Mouse (Mus musculus) CH12.LX (cell line): ENCODE measurements around the gene Ifrd2. TPM values are rescaled to one million over a fixed set of nuclear protein-coding genes. Genes with fewer than 3 reads are reported as not detected.
A peak's percentile ranks its signal among the peaks of the same experiment; 100 is the strongest.

Experiments used
- DNase-seq: peaks from one replicate; pipeline ENCODE4 v3.0.0-alpha.2; 2013; ENCODE audit errors: extremely low read depth
- H3K27ac ChIP-seq: 2 replicates; pipeline ENCODE4 v1.5.1; 2012; ENCODE audit warnings: low read depth, mild to moderate bottlenecking, control low read depth, moderate library complexity; ENCODE audit not compliant: insufficient read depth
- H3K27me3 ChIP-seq: replicated peaks from 2 replicates; pipeline ENCODE3; 2012; ENCODE audit warnings: inconsistent platforms
- H3K36me3 ChIP-seq, 2 experiments: replicated peaks in 1 of 2; 2 replicates each; pipeline versions ENCODE3 to v1.6.1; 2012; ENCODE audit warnings: inconsistent platforms in 1 of 2, low read length in 1 of 2, mild to moderate bottlenecking in 1 of 2, mixed read lengths in 1 of 2, moderate library complexity in 1 of 2; ENCODE audit not compliant: control insufficient read depth in 1 of 2, insufficient read depth in 1 of 2
- H3K4me1 ChIP-seq, 2 experiments: 2 replicates each; pipeline ENCODE4 v1.6.1; 2012; ENCODE audit warnings: inconsistent platforms in 1 of 2, moderate library complexity in 1 of 2; ENCODE audit not compliant: insufficient read depth in 2 of 2, control insufficient read depth in 1 of 2
- H3K4me2 ChIP-seq: 2 replicates; pipeline ENCODE4 v1.6.1; 2012; ENCODE audit warnings: low read depth, mild to moderate bottlenecking, control low read depth; ENCODE audit not compliant: poor library complexity, insufficient read depth, severe bottlenecking
- H3K4me3 ChIP-seq, 3 experiments: fragments of 150-350 bp in 1 of 3; sonication (generic) in 1 of 3; replicated peaks in 1 of 3; 2 replicates each; pipeline versions ENCODE3 to v1.5.1; 2011 to 2012; ENCODE audit warnings: low read depth in 2 of 3, low read length in 2 of 3, mild to moderate bottlenecking in 2 of 3, moderate library complexity in 2 of 3, control low read depth in 1 of 3, improper control_type of control experiment in 1 of 3, inconsistent platforms in 1 of 3, mixed read lengths in 1 of 3; ENCODE audit not compliant: poor library complexity in 1 of 3
- H3K79me2 ChIP-seq: replicated peaks from 2 replicates; pipeline ENCODE4 v1.6.1; 2012; ENCODE audit warnings: mild to moderate bottlenecking, moderate library complexity; ENCODE audit not compliant: control insufficient read depth, poor library complexity, insufficient read depth, severe bottlenecking; ENCODE audit errors: extremely low read depth
- H3K9ac ChIP-seq: 2 replicates; pipeline ENCODE4 v1.6.1; 2012; ENCODE audit warnings: low read depth, mild to moderate bottlenecking, control low read depth, moderate library complexity; ENCODE audit not compliant: insufficient read depth
- H3K9me3 ChIP-seq: replicated peaks from 2 replicates; pipeline ENCODE3; 2012; ENCODE audit warnings: low read length, inconsistent platforms, mixed read lengths
- BHLHE40 ChIP-seq: IDR thresholded peaks from 2 replicates; pipeline ENCODE4 v1.6.1; 2011; ENCODE audit warnings: mild to moderate bottlenecking, low read depth, low read length, improper control_type of control experiment
- CHD1 ChIP-seq: IDR thresholded peaks from 2 replicates; pipeline ENCODE4 v1.6.1; 2012; ENCODE audit warnings: low read depth, low read length, improper control_type of control experiment, inconsistent platforms
- CTCF ChIP-seq, 2 experiments: IDR thresholded peaks in 1 of 2; conservative IDR thresholded peaks in 1 of 2; 2 replicates each; pipeline ENCODE4 v1.5.1; 2011 to 2012; ENCODE audit warnings: low read depth in 2 of 2, low read length in 2 of 2, improper control_type of control experiment in 1 of 2, inconsistent platforms in 1 of 2, mild to moderate bottlenecking in 1 of 2, moderate library complexity in 1 of 2
- E2F4 ChIP-seq: IDR thresholded peaks from 2 replicates; pipeline ENCODE4 v1.6.1; 2011; ENCODE audit warnings: low read depth, low read length, improper control_type of control experiment; ENCODE audit not compliant: insufficient replicate concordance
- ELF1 ChIP-seq: IDR thresholded peaks from 2 replicates; pipeline ENCODE4 v1.6.1; 2014; ENCODE audit warnings: low read depth, mild to moderate bottlenecking, inconsistent platforms, low read length, improper control_type of control experiment
- ETS1 ChIP-seq: conservative IDR thresholded peaks from 2 replicates; pipeline ENCODE4 v1.6.1; 2012; ENCODE audit warnings: low read depth, mild to moderate bottlenecking, inconsistent platforms, low read length, improper control_type of control experiment, moderate library complexity
- GABPA ChIP-seq: IDR thresholded peaks from 2 replicates; pipeline ENCODE4 v1.6.1; 2012; ENCODE audit warnings: low read depth, low read length, improper control_type of control experiment, inconsistent platforms; ENCODE audit not compliant: insufficient replicate concordance
- HCFC1 ChIP-seq: IDR thresholded peaks from 2 replicates; pipeline ENCODE4 v1.6.1; 2012; ENCODE audit warnings: low read depth, mild to moderate bottlenecking, inconsistent platforms, low read length, improper control_type of control experiment
- IRF4 ChIP-seq: IDR thresholded peaks from 2 replicates; pipeline ENCODE4 v1.6.1; 2014; ENCODE audit warnings: low read depth, mild to moderate bottlenecking, inconsistent platforms, low read length, improper control_type of control experiment
- JUND ChIP-seq: conservative IDR thresholded peaks from 2 replicates; pipeline ENCODE4 v1.6.1; 2011; ENCODE audit warnings: low read depth, low read length, improper control_type of control experiment
- MAFK ChIP-seq: IDR thresholded peaks from 2 replicates; pipeline ENCODE4 v1.6.1; 2011; ENCODE audit warnings: low read length, improper control_type of control experiment; ENCODE audit not compliant: insufficient replicate concordance
- MAZ ChIP-seq: IDR thresholded peaks from 2 replicates; pipeline ENCODE4 v1.6.1; 2012; ENCODE audit warnings: low read depth, mild to moderate bottlenecking, inconsistent platforms, low read length, improper control_type of control experiment, moderate library complexity
- MEF2A ChIP-seq: IDR thresholded peaks from 2 replicates; pipeline ENCODE4 v1.6.1; 2014; ENCODE audit warnings: low read depth, mild to moderate bottlenecking, inconsistent platforms, low read length, improper control_type of control experiment, borderline replicate concordance
- MYC ChIP-seq: IDR thresholded peaks from 2 replicates; pipeline ENCODE4 v1.6.1; 2011; ENCODE audit warnings: low read depth, mild to moderate bottlenecking, improper control_type of control experiment, low read length
- NRF1 ChIP-seq: IDR thresholded peaks from 2 replicates; pipeline ENCODE4 v1.6.1; 2014; ENCODE audit warnings: low read depth, mild to moderate bottlenecking, inconsistent platforms, low read length, improper control_type of control experiment, moderate library complexity
- PAX5 ChIP-seq: IDR thresholded peaks from 2 replicates; pipeline ENCODE4 v1.6.1; 2012; ENCODE audit warnings: low read length, inconsistent platforms, mixed read lengths
- POLR2A ChIP-seq: IDR thresholded peaks from 2 replicates; pipeline ENCODE4 v1.6.1; 2011; ENCODE audit warnings: low read depth, mild to moderate bottlenecking, improper control_type of control experiment, low read length
- POLR2AphosphoS2 ChIP-seq: IDR thresholded peaks from 2 replicates; pipeline ENCODE4 v1.6.1; 2011; ENCODE audit warnings: low read depth, low read length, improper control_type of control experiment
- RAD21 ChIP-seq: IDR thresholded peaks from 2 replicates; pipeline ENCODE4 v1.6.1; 2011; ENCODE audit warnings: low read depth, mild to moderate bottlenecking, low read length, improper control_type of control experiment, moderate library complexity
- RCOR1 ChIP-seq: conservative IDR thresholded peaks from 2 replicates; pipeline ENCODE4 v1.6.1; 2012; ENCODE audit warnings: low read depth, mild to moderate bottlenecking, inconsistent platforms, low read length, improper control_type of control experiment
- SIN3A ChIP-seq: IDR thresholded peaks from 2 replicates; pipeline ENCODE4 v1.6.1; 2012; ENCODE audit warnings: low read length, improper control_type of control experiment, inconsistent platforms
- SMC3 ChIP-seq: IDR thresholded peaks from 2 replicates; pipeline ENCODE4 v1.6.1; 2011; ENCODE audit warnings: low read depth, low read length, improper control_type of control experiment
- TCF12 ChIP-seq: IDR thresholded peaks from 2 replicates; pipeline ENCODE4 v1.6.1; 2014; ENCODE audit warnings: low read depth, mild to moderate bottlenecking, inconsistent platforms, low read length, improper control_type of control experiment
- ZKSCAN1 ChIP-seq: IDR thresholded peaks from 2 replicates; pipeline ENCODE4 v1.6.1; 2012; ENCODE audit warnings: low read depth, inconsistent platforms, low read length, improper control_type of control experiment, borderline replicate concordance
- ZMIZ1 ChIP-seq: IDR thresholded peaks from 2 replicates; pipeline ENCODE4 v1.6.1; 2012; ENCODE audit warnings: low read depth, mild to moderate bottlenecking, inconsistent platforms, low read length, improper control_type of control experiment
- dilution Hi-C: fragments of 300-500 bp; cut with MboI; formaldehyde crosslinking; loops from 2 replicates; pipeline ENCODE4 v1.14.3; 2020; ENCODE audit warnings: low sequenced_read_pairs; ENCODE audit not compliant: extremely low pct_unique_long_range_greater_than_20kb, extremely low pct_ligation_motif_present
- in situ Hi-C: fragments of 300-500 bp; cut with MboI; formaldehyde crosslinking; loops from 3 replicates; pipeline ENCODE4 v1.14.3; 2019; ENCODE audit warnings: low sequenced_read_pairs, low pct_ligation_motif_present, low pct_unique_long_range_greater_than_20kb, mixed read lengths
- polyA plus RNA-seq: library from polyadenylated mRNA; unstranded; fragments of >175 nt; gene quantifications from 2 replicates; pipeline ENCODE4 v1.2.1, GENCODE M21; 2012; ENCODE audit warnings: low read depth; ENCODE audit not compliant: insufficient read length
- total RNA-seq, 2 experiments: library from RNA; depleted of rRNA; stranded (reverse); fragments of 300-350 nt in 1 of 2; fragments of >200 nt in 1 of 2; gene quantifications; 2 replicates each; pipeline ENCODE4 v1.2.3; 2012 to 2014

Gene Ifrd2
- total and polyA plus RNA-seq, 3 experiments, result 62.8 to 143 (median 91.3) TPM

GRCm38 (mm10) chr9:107544729-107545128 lies 42.7 kb upstream of the Ifrd2 start:
- no peak for DNase-seq
- H3K4me2 ChIP-seq, result no peak overlapping the region
- H3K4me3 ChIP-seq, result no peak overlapping the region
- TF ChIP-seq IRF4, result no peak
- no peak for TF ChIP-seq ETS1
- no peak for TF ChIP-seq CHD1
- TF ChIP-seq SMC3, result no peak
- no peak for TF ChIP-seq JUND
- no peak for TF ChIP-seq ZMIZ1
- TF ChIP-seq, all 38 proteins: peak for 0
- dilution Hi-C loops (no loop called here), in situ Hi-C loops (no loop called here)
- Histone ChIP-seq H3K36me3 (peaks cover 24 to 34% of the 10 kb centered on the region in 2 experiments), H3K4me1 (peaks cover 5 to 45% of the 10 kb centered on the region in 2 experiments; a peak in 2 of 4 replicates), H3K9ac (no peak overlapping the region), H3K79me2 (no peaks in the 10 kb centered on the region), H3K9me3 (no peaks in the 10 kb centered on the region), H3K27me3 (no peaks in the 10 kb centered on the region), H3K27ac (no peak overlapping the region)

- Histone ChIP-seq H3K4me1 (peaks cover 5 to 45% of the 10 kb centered on the region in 2 experiments; a peak in 2 of 4 replicates), H3K36me3 (peaks cover 19 to 29% of the 10 kb centered on the region in 2 experiments), H3K4me2 (no peak overlapping the region), H3K4me3 (no peak overlapping the region), H3K9me3 (no peaks in the 10 kb centered on the region), H3K79me2 (no peaks in the 10 kb centered on the region), H3K27ac (no peak overlapping the region), H3K9ac (no peak overlapping the region), H3K27me3 (no peaks in the 10 kb centered on the region)
- no peak for TF ChIP-seq MAFK
- TF ChIP-seq ELF1, result no peak
- TF ChIP-seq SMC3, result no peak
- TF ChIP-seq BHLHE40, result no peak
- in situ Hi-C loops, result no loop called here
- DNase-seq, result no peak
- dilution Hi-C loops, result no loop called here
Measured at GRCm38 (mm10) chr9:107545199-107545598, 42.2 kb upstream of the Ifrd2 start.

GRCm38 (mm10) chr9:107545602-107546001 lies 41.8 kb upstream of the Ifrd2 start:
- Histone ChIP-seq H3K27me3 (no peaks in the 10 kb centered on the region), H3K4me2 (no peak overlapping the region), H3K4me3 (no peak overlapping the region), H3K4me1 (peaks cover 5 to 46% of the 10 kb centered on the region in 2 experiments; a peak in 2 of 4 replicates), H3K79me2 (no peaks in the 10 kb centered on the region), H3K9ac (no peak overlapping the region), H3K27ac (no peak overlapping the region), H3K9me3 (no peaks in the 10 kb centered on the region), H3K36me3 (peaks cover 18 to 26% of the 10 kb centered on the region in 2 experiments)
- in situ Hi-C loops, result no loop called here
- dilution Hi-C loops, result no loop called here
- peak; percentile 68 for DNase-seq
- TF ChIP-seq IRF4 (0 out of 2 replicates have a peak, but pooled peaks have one; percentile 22), PAX5 (no peak), BHLHE40 (no peak), CTCF (conservative IDR thresholded peaks at IDR 0.05 in 1 of 2, IDR thresholded peaks at IDR 0.05 in 1 of 2; ENCODE audit: low read depth in 2 of 2, low read length in 2 of 2) (peak; percentile 82 to 91), TCF12 (peak; percentile 28; the same call in 1 of the 2 replicates), MYC (0 out of 2 replicates have a peak, but pooled peaks have one; percentile 56), GABPA (no peak), ELF1 (no peak), E2F4 (no peak), MEF2A (peak; percentile 14; the same call in 1 of the 2 replicates), MAZ (no peak), ZMIZ1 (no peak), POLR2A (no peak), HCFC1 (peak; percentile 38), POLR2AphosphoS2 (no peak), SMC3 (peak; percentile 45; the same call in 1 of the 2 replicates), SIN3A (peak; percentile 48; the same call in 1 of the 2 replicates), ZKSCAN1 (no peak), RAD21 (peak; percentile 49), NRF1 (no peak), CHD1 (no peak), RCOR1 (no peak)
